Mouse (Mus musculus): Measurements from ENCODE around the gene Serpina11.
"Not testable (repeated sequence)": the region's sequence is repeated elsewhere in the genome, so short reads cannot be mapped to it uniquely, and the experiment has no call there.

Gene Serpina11

DNA sequence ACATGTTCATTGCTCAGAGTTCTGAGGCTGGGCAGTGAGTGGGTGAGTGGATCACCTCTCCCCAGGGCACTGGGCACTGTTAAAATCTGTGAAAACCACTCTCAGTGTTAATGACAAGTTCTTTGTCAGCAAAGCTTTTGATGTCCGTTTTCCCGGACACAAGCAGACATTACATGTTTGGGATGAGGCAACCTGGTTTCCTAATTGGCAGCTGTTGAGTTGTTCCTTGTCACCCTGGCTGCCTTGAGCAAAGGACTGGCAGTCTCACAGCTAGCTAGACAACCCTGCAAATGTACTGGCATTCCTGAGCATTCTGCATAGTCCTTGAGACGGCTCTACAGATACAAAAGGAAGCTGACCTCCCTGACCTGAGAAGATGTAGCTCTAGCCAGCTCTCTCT is 12.7 kb downstream of the Serpina11 start:
- in situ Hi-C loops (cut with MboI, MseI): no loop called here

DNA sequence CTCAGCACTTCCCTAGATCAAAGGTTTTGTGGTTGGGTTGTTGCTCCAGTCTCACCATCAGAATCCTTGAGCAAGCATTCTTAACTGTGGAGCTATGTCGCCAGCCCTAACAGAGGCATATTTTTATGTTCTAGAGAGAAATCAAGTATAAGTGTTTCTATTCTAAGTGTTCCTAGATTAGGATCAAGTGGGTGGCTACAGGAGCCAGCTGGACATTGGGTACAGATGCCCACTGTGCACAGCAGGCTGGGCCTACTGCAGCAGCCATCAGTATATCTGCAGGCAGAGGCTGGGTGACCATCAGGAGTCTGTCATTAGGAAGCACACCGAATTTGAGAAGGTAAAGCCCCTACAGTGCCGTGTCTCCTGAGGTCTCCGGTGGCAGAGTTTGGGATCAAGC is 18.7 kb downstream of the Serpina11 start:
- in situ Hi-C loops (cut with MboI, MseI): no loop called here

DNA sequence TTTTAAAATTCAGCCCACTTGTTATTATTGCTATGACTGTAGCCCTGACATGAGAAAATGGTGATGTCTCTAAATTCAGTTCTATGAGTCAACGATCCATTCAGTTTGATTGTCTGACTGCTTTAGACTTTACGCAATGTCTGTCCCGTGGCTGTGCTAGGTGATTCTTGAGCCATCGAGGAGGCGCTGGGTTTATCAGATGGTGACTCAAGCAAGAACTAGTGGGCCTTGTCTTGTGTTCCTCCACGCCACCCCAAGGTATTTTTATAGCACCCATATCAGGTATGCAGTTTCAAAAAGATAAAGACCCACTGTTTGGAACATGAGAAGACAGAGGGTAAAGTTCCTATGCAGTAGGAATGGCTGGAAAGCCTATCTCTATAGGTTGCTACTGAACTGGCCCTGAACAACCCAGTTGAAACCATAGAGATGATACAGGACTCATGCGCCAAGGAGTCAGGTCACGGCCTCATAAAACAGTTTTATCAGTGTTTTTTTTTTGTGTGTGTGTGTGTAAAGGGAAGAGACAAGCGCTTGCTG is 20.1 kb downstream of the Serpina11 start:
- in situ Hi-C loops (cut with MboI, MseI): no loop called here

DNA sequence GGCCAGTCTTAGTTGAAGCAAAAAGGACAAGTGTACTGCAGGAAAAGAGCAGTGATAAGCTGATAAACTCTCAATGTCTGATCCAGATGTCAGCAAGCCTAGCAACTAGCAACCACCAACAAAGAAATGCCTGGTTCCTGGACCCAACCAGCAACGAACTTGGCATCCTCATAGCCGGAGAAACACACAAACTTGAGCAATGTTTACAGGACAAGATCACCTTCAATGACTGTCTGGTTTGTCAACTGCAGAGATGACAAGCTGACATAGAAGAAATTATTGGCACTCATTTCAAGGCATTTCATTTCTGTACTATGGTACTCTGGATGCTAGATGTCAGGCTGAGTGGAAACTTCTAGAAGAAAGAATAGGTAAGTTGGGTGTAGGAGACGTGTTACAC is 23.0 kb downstream of the Serpina11 start:
- in situ Hi-C loops (cut with MboI, MseI): no loop called here

DNA sequence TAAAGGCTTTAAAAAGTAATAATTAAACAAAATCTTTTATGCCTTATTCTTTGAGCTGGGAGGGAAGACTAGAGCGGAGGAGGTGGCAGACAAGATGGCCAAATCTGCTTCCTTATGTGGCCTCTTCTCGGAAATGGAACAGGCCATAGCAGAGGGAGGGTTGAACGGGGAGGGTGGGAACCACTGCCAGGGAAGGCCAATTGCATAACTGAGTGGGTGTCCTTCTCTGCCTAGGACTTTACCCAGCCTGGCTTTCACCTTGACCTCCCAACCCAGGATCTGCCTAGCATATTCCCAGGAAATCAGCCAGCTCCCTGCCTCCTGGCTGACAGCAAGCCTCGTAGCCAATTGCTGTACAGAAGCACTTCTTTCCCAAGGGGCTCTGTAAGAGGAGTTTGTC is 26.5 kb downstream of the Serpina11 start:
- in situ Hi-C loops (cut with MboI, MseI): no loop called here

DNA sequence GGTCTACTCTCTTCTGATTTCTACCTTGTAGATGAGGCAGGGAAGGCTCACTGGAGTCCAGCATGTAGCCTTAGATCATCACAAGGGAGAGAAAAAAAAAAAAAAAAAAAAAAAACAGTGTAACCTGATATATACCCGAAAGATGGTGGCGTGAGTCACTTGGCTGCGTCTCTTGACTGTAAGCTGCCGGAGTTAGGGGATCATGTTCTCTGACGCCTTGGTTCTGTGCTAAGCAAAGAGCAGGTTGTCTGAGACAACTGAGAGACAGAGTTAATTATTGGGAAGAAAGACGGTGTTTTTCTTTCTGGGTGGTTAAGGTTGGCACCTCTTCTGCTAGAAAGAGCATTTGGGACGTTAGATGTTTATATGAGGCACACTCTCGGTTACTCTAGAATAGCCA is 26.9 kb downstream of the Serpina11 start:
- in situ Hi-C loops (cut with MboI, MseI): no loop called here

DNA sequence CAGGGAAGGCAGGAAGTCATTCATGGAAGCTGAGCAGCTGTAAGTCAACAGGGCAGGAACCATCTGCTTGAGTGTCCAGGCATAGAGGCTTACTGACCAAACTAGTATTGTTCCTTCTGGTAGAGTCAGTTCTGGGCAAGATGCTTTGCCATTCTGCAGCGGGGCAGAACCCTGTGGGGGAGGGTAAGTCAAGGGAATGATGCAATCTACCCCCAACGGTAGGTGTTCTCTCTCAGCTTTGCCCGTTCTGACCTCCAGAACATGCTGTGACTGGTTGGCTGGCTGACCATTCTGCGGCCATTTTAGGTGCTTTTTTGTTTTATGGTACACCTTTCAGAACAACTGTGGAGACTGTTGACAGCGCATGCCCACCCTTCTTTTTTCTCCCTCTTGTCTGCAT is 27.4 kb downstream of the Serpina11 start:
- in situ Hi-C loops (cut with MboI, MseI): no loop called here

DNA sequence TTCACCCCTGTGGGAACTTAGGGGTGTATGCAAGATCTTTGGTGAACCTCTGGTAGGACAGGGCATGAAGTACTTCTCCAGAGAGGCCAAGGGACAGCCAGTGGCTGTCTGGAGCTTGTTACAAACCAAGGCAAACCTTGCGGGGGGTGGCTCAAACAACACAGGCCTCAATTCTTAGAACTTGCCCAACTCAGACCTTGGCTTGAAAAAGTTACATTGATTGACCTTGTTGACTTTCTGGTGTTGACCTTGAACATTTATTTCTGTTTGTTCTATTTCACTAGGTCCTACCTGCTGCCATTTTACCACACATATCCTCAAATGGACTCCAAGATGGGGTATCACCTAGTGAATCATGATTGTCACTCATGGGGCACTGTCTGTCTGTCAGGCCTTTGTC is 28.0 kb downstream of the Serpina11 start:
- in situ Hi-C loops (cut with MboI, MseI): no loop called here

DNA sequence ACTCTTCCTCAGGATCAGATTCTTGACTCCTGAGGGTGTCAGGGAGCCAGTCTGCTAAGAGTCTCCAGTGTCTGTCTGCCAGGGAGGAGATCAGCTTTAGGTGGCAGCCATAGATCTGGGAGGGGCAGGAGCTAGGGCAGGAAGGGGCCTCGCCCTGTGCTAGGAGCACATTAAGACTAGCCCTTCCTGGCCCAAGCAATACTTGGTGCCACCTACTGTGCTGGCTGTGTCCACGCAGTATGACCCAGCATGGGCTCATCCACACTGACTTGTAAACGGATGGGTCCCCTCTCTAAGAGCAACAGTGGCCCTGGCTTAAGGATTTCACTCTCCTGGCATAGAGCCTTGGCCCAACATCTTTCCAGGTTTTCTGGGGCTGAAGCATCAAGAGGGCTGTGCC is 31.0 kb downstream of the Serpina11 start, which contains the start of gene Serpina1e:
TSS of gene Serpina1e (minus strand) at position 178 of the 400 bp plus-strand sequence.
- in situ Hi-C loops (cut with MboI, MseI): loop anchor here (5.0 kb wide), 1 partner anchor 51 kb away; no protein-coding TSS in a partner anchor

DNA sequence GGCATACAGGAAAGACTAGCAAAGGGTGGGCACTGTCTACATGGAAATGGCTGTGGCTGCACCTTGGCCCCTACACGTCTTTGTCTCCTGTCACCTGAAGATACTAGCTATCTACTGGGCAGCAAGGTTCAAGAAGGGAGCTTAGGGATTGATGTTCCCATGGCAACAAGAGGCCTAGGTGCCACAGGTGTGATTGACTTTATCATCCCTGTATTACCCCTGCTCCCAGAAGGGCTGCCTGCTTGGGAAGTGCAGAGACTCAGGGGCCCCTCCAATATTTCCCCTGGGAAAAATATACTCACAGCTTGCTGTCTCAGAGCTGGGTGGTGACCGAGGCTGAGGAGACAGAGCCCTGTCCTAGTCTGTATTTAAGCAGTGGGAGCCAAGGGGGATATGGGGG is 33.2 kb downstream of the Serpina11 start:
- in situ Hi-C loops (cut with MboI, MseI): loop anchor here (5.0 kb wide), 1 partner anchor 49 kb away; no protein-coding TSS in a partner anchor

DNA sequence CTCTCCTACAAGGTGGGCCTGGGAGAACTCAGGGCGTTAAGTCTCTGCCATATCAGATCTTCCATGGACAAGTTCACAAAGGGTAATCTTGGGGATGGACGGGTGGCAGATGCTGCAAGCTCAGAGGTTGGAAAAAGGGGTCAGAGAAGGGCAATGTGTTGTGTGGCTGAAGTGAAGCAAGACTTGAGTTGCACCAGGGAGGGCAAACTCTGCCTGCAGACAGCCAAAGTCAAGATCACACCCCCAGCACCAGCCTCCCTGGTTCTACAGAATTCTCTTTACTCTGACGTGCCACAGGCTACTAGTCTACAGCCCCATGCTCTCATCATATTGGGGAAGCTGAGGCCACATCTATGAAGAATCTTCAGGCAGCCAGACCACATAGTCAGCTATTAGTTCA is 36.8 kb downstream of the Serpina11 start:
- in situ Hi-C loops (cut with MboI, MseI): not testable (repeated sequence)

DNA sequence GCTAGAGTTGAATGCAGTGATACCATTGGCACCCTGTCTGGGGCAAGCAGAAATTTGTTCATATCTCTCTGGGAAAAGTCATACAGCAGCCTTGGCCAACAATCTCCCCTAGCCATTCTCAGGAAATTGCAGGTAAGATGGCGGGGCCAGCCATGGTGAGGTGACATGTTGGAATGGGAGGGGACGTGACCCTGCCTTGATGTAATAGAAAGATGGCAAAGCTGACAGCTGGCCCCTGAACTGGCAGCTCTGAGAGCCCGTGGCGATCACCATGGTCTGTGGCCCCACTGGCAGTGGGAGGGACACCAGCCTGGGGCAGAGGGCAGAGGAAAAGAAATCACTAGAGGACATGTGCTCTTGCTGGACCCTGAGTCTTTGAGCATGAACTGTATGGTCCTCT is 43.5 kb downstream of the Serpina11 start:
- in situ Hi-C loops (cut with MboI, MseI): no loop called here
